Comparison of ENCODE assay signal across 20 mouse cellular contexts in the genomic region with DNA sequence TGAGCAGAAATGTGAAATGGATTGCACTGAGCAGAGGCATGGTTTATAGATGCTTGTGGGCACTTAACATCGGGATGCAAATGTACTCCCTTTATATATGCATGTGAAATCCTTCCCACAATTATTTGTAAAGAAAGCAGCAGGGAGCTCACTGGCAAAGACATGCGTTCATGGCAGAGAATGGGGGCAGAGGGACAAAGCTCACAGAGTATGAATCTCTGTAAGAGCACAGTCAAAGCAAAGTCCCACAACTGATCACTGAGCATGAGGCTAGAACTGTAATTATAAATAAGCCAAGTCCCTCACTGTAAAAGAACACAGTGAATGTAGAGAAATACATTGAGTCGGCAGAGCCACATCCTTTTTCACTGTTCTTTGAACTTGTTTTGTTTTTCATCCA.
"Had no signal": no experiment of that assay in that cellular context is flagged by ENCODE, and none has a peak within 500 bp of the region (broad histone marks: within the 10 kb centered on the region; RNA-seq: fewer than 3 reads in every experiment).

No protein-coding gene starts in this region.

- H3K27me3 ChIP-seq: intestine, embryonic 15.5 days; kidney, embryonic 15.5 days; limb, embryonic 12.5 days; limb, embryonic 15.5 days had no signal

- H3K36me3 ChIP-seq: intestine, embryonic 15.5 days; kidney, embryonic 15.5 days; limb, embryonic 12.5 days; limb, embryonic 15.5 days had no signal

- ATAC-seq: intestine, embryonic 15.5 days; liver, postnatal 0 days; lung, postnatal 0 days had no signal

- H3K27ac ChIP-seq: intestine, embryonic 15.5 days; kidney, embryonic 15.5 days; limb, embryonic 12.5 days; limb, embryonic 15.5 days; liver, embryonic 14.5 days; macrophage; stomach, postnatal 0 days had no signal

- DNase-seq: kidney, adult 11 months; kidney, adult 8-10 months; kidney, postnatal 10 days; kidney, postnatal 36 days; left cerebral cortex, postnatal 4 days; liver, postnatal 0 days; lung, embryonic 14.5 days; retina, postnatal 1 day; thymus, adult 2 months; thymus, postnatal 14 days; thymus, postnatal 4 days had no signal

- H3K4me1 ChIP-seq: intestine, embryonic 15.5 days; kidney, embryonic 15.5 days; limb, embryonic 12.5 days; limb, embryonic 15.5 days had no signal

- H3K4me3 ChIP-seq: intestine, embryonic 15.5 days; kidney, embryonic 15.5 days; limb, embryonic 12.5 days; limb, embryonic 15.5 days had no signal

- H3K9me3 ChIP-seq: intestine, embryonic 15.5 days; kidney, embryonic 15.5 days; limb, embryonic 12.5 days; limb, embryonic 15.5 days had no signal

- H3K9ac ChIP-seq: intestine, embryonic 15.5 days; kidney, embryonic 15.5 days; limb, embryonic 12.5 days; limb, embryonic 15.5 days; liver, embryonic 14.5 days; liver, postnatal 0 days; lung, embryonic 14.5 days had no signal

- H3K4me2 ChIP-seq: intestine, embryonic 15.5 days; kidney, embryonic 15.5 days; limb, embryonic 12.5 days; limb, embryonic 15.5 days; liver, embryonic 11.5 days; lung, embryonic 14.5 days had no signal
